Mouse (Mus musculus) CH12.LX (cell line): ENCODE measurements around the gene Eid1. TPM values are rescaled to one million over a fixed set of nuclear protein-coding genes. Genes with fewer than 3 reads are reported as not detected.

Experiments
- DNase-seq: peaks from one replicate; pipeline ENCODE4 v3.0.0-alpha.2; 2013; ENCODE audit errors: extremely low read depth
- H3K27ac ChIP-seq: 2 replicates; pipeline ENCODE4 v1.5.1; 2012; ENCODE audit warnings: low read depth, mild to moderate bottlenecking, control low read depth, moderate library complexity; ENCODE audit not compliant: insufficient read depth
- H3K27me3 ChIP-seq: replicated peaks from 2 replicates; pipeline ENCODE3; 2012; ENCODE audit warnings: inconsistent platforms
- H3K36me3 ChIP-seq, 2 experiments: replicated peaks in 1 of 2; 2 replicates each; pipeline versions ENCODE3 to v1.6.1; 2012; ENCODE audit warnings: inconsistent platforms in 1 of 2, low read length in 1 of 2, mild to moderate bottlenecking in 1 of 2, mixed read lengths in 1 of 2, moderate library complexity in 1 of 2; ENCODE audit not compliant: control insufficient read depth in 1 of 2, insufficient read depth in 1 of 2
- H3K4me1 ChIP-seq, 2 experiments: 2 replicates each; pipeline ENCODE4 v1.6.1; 2012; ENCODE audit warnings: inconsistent platforms in 1 of 2, moderate library complexity in 1 of 2; ENCODE audit not compliant: insufficient read depth in 2 of 2, control insufficient read depth in 1 of 2
- H3K4me2 ChIP-seq: 2 replicates; pipeline ENCODE4 v1.6.1; 2012; ENCODE audit warnings: low read depth, mild to moderate bottlenecking, control low read depth; ENCODE audit not compliant: poor library complexity, insufficient read depth, severe bottlenecking
- H3K4me3 ChIP-seq, 3 experiments: fragments of 150-350 bp in 1 of 3; sonication (generic) in 1 of 3; replicated peaks in 1 of 3; 2 replicates each; pipeline versions ENCODE3 to v1.5.1; 2011 to 2012; ENCODE audit warnings: low read depth in 2 of 3, low read length in 2 of 3, mild to moderate bottlenecking in 2 of 3, moderate library complexity in 2 of 3, control low read depth in 1 of 3, improper control_type of control experiment in 1 of 3, inconsistent platforms in 1 of 3, mixed read lengths in 1 of 3; ENCODE audit not compliant: poor library complexity in 1 of 3
- H3K79me2 ChIP-seq: replicated peaks from 2 replicates; pipeline ENCODE4 v1.6.1; 2012; ENCODE audit warnings: mild to moderate bottlenecking, moderate library complexity; ENCODE audit not compliant: control insufficient read depth, poor library complexity, insufficient read depth, severe bottlenecking; ENCODE audit errors: extremely low read depth
- H3K9ac ChIP-seq: 2 replicates; pipeline ENCODE4 v1.6.1; 2012; ENCODE audit warnings: low read depth, mild to moderate bottlenecking, control low read depth, moderate library complexity; ENCODE audit not compliant: insufficient read depth
- H3K9me3 ChIP-seq: replicated peaks from 2 replicates; pipeline ENCODE3; 2012; ENCODE audit warnings: low read length, inconsistent platforms, mixed read lengths
- BHLHE40 ChIP-seq: IDR thresholded peaks from 2 replicates; pipeline ENCODE4 v1.6.1; 2011; ENCODE audit warnings: mild to moderate bottlenecking, low read depth, low read length, improper control_type of control experiment
- CHD1 ChIP-seq: IDR thresholded peaks from 2 replicates; pipeline ENCODE4 v1.6.1; 2012; ENCODE audit warnings: low read depth, low read length, improper control_type of control experiment, inconsistent platforms
- CTCF ChIP-seq, 2 experiments: IDR thresholded peaks in 1 of 2; conservative IDR thresholded peaks in 1 of 2; 2 replicates each; pipeline ENCODE4 v1.5.1; 2011 to 2012; ENCODE audit warnings: low read depth in 2 of 2, low read length in 2 of 2, improper control_type of control experiment in 1 of 2, inconsistent platforms in 1 of 2, mild to moderate bottlenecking in 1 of 2, moderate library complexity in 1 of 2
- ELF1 ChIP-seq: IDR thresholded peaks from 2 replicates; pipeline ENCODE4 v1.6.1; 2014; ENCODE audit warnings: low read depth, mild to moderate bottlenecking, inconsistent platforms, low read length, improper control_type of control experiment
- EP300 ChIP-seq: IDR thresholded peaks from 2 replicates; pipeline ENCODE4 v1.6.1; 2011; ENCODE audit warnings: low read length, improper control_type of control experiment
- ETS1 ChIP-seq: conservative IDR thresholded peaks from 2 replicates; pipeline ENCODE4 v1.6.1; 2012; ENCODE audit warnings: low read depth, mild to moderate bottlenecking, inconsistent platforms, low read length, improper control_type of control experiment, moderate library complexity
- GABPA ChIP-seq: IDR thresholded peaks from 2 replicates; pipeline ENCODE4 v1.6.1; 2012; ENCODE audit warnings: low read depth, low read length, improper control_type of control experiment, inconsistent platforms; ENCODE audit not compliant: insufficient replicate concordance
- HCFC1 ChIP-seq: IDR thresholded peaks from 2 replicates; pipeline ENCODE4 v1.6.1; 2012; ENCODE audit warnings: low read depth, mild to moderate bottlenecking, inconsistent platforms, low read length, improper control_type of control experiment
- KAT2A ChIP-seq: IDR thresholded peaks from 2 replicates; pipeline ENCODE4 v1.6.1; 2012; ENCODE audit warnings: low read length, improper control_type of control experiment, inconsistent platforms; ENCODE audit not compliant: insufficient replicate concordance
- MAFK ChIP-seq: IDR thresholded peaks from 2 replicates; pipeline ENCODE4 v1.6.1; 2011; ENCODE audit warnings: low read length, improper control_type of control experiment; ENCODE audit not compliant: insufficient replicate concordance
- MAX ChIP-seq: IDR thresholded peaks from 2 replicates; pipeline ENCODE4 v1.6.1; 2011; ENCODE audit warnings: low read length, improper control_type of control experiment
- NRF1 ChIP-seq: IDR thresholded peaks from 2 replicates; pipeline ENCODE4 v1.6.1; 2014; ENCODE audit warnings: low read depth, mild to moderate bottlenecking, inconsistent platforms, low read length, improper control_type of control experiment, moderate library complexity
- PAX5 ChIP-seq: IDR thresholded peaks from 2 replicates; pipeline ENCODE4 v1.6.1; 2012; ENCODE audit warnings: low read length, inconsistent platforms, mixed read lengths
- POLR2A ChIP-seq: IDR thresholded peaks from 2 replicates; pipeline ENCODE4 v1.6.1; 2011; ENCODE audit warnings: low read depth, mild to moderate bottlenecking, improper control_type of control experiment, low read length
- SIN3A ChIP-seq: IDR thresholded peaks from 2 replicates; pipeline ENCODE4 v1.6.1; 2012; ENCODE audit warnings: low read length, improper control_type of control experiment, inconsistent platforms
- SMC3 ChIP-seq: IDR thresholded peaks from 2 replicates; pipeline ENCODE4 v1.6.1; 2011; ENCODE audit warnings: low read depth, low read length, improper control_type of control experiment
- TCF12 ChIP-seq: IDR thresholded peaks from 2 replicates; pipeline ENCODE4 v1.6.1; 2014; ENCODE audit warnings: low read depth, mild to moderate bottlenecking, inconsistent platforms, low read length, improper control_type of control experiment
- USF1 ChIP-seq: IDR thresholded peaks from 2 replicates; pipeline ENCODE4 v1.6.1; 2014; ENCODE audit warnings: low read depth, mild to moderate bottlenecking, inconsistent platforms, low read length, improper control_type of control experiment
- ZC3H11A ChIP-seq: IDR thresholded peaks from 2 replicates; pipeline ENCODE4 v1.6.1; 2012; ENCODE audit warnings: low read depth, mild to moderate bottlenecking, inconsistent platforms, low read length, improper control_type of control experiment
- ZMIZ1 ChIP-seq: IDR thresholded peaks from 2 replicates; pipeline ENCODE4 v1.6.1; 2012; ENCODE audit warnings: low read depth, mild to moderate bottlenecking, inconsistent platforms, low read length, improper control_type of control experiment
- ZNF384 ChIP-seq: IDR thresholded peaks from 2 replicates; pipeline ENCODE4 v1.6.1; 2012; ENCODE audit warnings: low read depth, low read length, improper control_type of control experiment, inconsistent platforms
- dilution Hi-C: fragments of 300-500 bp; cut with MboI; formaldehyde crosslinking; loops from 2 replicates; pipeline ENCODE4 v1.14.3; 2020; ENCODE audit warnings: low sequenced_read_pairs; ENCODE audit not compliant: extremely low pct_unique_long_range_greater_than_20kb, extremely low pct_ligation_motif_present
- in situ Hi-C: fragments of 300-500 bp; cut with MboI; formaldehyde crosslinking; loops from 3 replicates; pipeline ENCODE4 v1.14.3; 2019; ENCODE audit warnings: low sequenced_read_pairs, low pct_ligation_motif_present, low pct_unique_long_range_greater_than_20kb, mixed read lengths
- polyA plus RNA-seq: library from polyadenylated mRNA; unstranded; fragments of >175 nt; gene quantifications from 2 replicates; pipeline ENCODE4 v1.2.1, GENCODE M21; 2012; ENCODE audit warnings: low read depth; ENCODE audit not compliant: insufficient read length
- total RNA-seq, 2 experiments: library from RNA; depleted of rRNA; stranded (reverse); fragments of 300-350 nt in 1 of 2; fragments of >200 nt in 1 of 2; gene quantifications; 2 replicates each; pipeline ENCODE4 v1.2.3; 2012 to 2014

The Eid1 gene
- total and polyA plus RNA-seq, 3 experiments = 15.4 to 39.8 (median 20.4) TPM

- TF ChIP-seq ZC3H11A (no peak), CTCF (conservative IDR thresholded peaks at IDR 0.05 in 1 of 2, IDR thresholded peaks at IDR 0.05 in 1 of 2; ENCODE audit: low read depth in 2 of 2, low read length in 2 of 2) (peak in 1 of 2 experiments; percentile 50; a peak in 2 of 4 replicates), USF1 (no peak), HCFC1 (no peak), PAX5 (no peak), ZNF384 (no peak), EP300 (peak; percentile 18; the same call in 1 of the 2 replicates), ZMIZ1 (no peak), MAFK (peak; percentile 68; the same call in 1 of the 2 replicates), SIN3A (no peak), CHD1 (no peak), SMC3 (no peak), ELF1 (0 out of 2 replicates have a peak, but pooled peaks have one; percentile 44), POLR2A (no peak), TCF12 (no peak), ETS1 (peak; percentile 66), KAT2A (no peak)
Observed at GRCm38 (mm10) chr2:125667184-125667583, 5.7 kb upstream of the Eid1 start (continued).

- peaks cover 3% of the 10 kb centered on the region for H3K9me3 ChIP-seq
- no peaks in the 10 kb centered on the region for H3K36me3 ChIP-seq
- no peak for DNase-seq
- dilution Hi-C loops = no loop called here
- no peaks in the 10 kb centered on the region; the same call in 1 of the 2 replicates for H3K79me2 ChIP-seq
- no peak overlapping the region for H3K4me3 ChIP-seq
- H3K9ac ChIP-seq = peak overlapping the region; percentile 45
- peaks cover 11 to 35% of the 10 kb centered on the region in 2 experiments; a peak in 3 of 4 replicates for H3K4me1 ChIP-seq
- H3K4me2 ChIP-seq = peak overlapping the region; percentile 82
- in situ Hi-C loops = loop anchor here (25.0 kb wide), 1 partner anchor 370 kb away; the partner anchor contains the start of gene Fgf7
- H3K27ac ChIP-seq = 0 out of 2 replicates have a peak overlapping the region, but pooled peaks have one; percentile 11
- TF ChIP-seq NRF1 (no peak), ZMIZ1 (no peak), MAX (0 out of 2 replicates have a peak, but pooled peaks have one; percentile 5)
- no peaks in the 10 kb centered on the region for H3K27me3 ChIP-seq
Observed at GRCm38 (mm10) chr2:125667721-125668120, 5.2 kb upstream of the Eid1 start.

- dilution Hi-C loops = no loop called here
Observed at GRCm38 (mm10) chr2:125670846-125671245, 2.0 kb upstream of the Eid1 start.

More at GRCm38 (mm10) chr2:125670846-125671245, 2.0 kb upstream of the Eid1 start:
- no peaks in the 10 kb centered on the region for H3K27me3 ChIP-seq
- H3K79me2 ChIP-seq = no peaks in the 10 kb centered on the region; the same call in 1 of the 2 replicates
- H3K4me2 ChIP-seq = no peak overlapping the region
- no peak overlapping the region for H3K27ac ChIP-seq
- DNase-seq = no peak
- peak; percentile 19 to 46; a peak in 3 of 4 replicates for TF ChIP-seq CTCF (conservative IDR thresholded peaks at IDR 0.05 in 1 of 2, IDR thresholded peaks at IDR 0.05 in 1 of 2; ENCODE audit: low read depth in 2 of 2, low read length in 2 of 2)
- TF ChIP-seq GABPA = no peak
- TF ChIP-seq BHLHE40 = no peak
- H3K9ac ChIP-seq = no peak overlapping the region
- in situ Hi-C loops = loop anchor here (25.0 kb wide), 1 partner anchor 366 kb away; the partner anchor contains the start of gene Fgf7
- no peak overlapping the region for H3K4me3 ChIP-seq
- peaks cover 5 to 26% of the 10 kb centered on the region in 2 experiments; a peak in 3 of 4 replicates for H3K4me1 ChIP-seq
- H3K9me3 ChIP-seq = peaks cover 3% of the 10 kb centered on the region
- no peaks in the 10 kb centered on the region for H3K36me3 ChIP-seq
